Mouse (Mus musculus) CD4-positive helper T cell, adult 2 months (primary cell): ENCODE measurements around the gene Gsta2.
"Not testable (repeated sequence)": the region's sequence is repeated elsewhere in the genome, so short reads cannot be mapped to it uniquely, and the experiment has no call there.

Source experiments
- DNase-seq: peaks from one replicate; pipeline ENCODE4 v3.0.0-alpha.2; 2012; ENCODE audit warnings: low read depth, missing footprints, low spot score

The Gsta2 gene

DNA sequence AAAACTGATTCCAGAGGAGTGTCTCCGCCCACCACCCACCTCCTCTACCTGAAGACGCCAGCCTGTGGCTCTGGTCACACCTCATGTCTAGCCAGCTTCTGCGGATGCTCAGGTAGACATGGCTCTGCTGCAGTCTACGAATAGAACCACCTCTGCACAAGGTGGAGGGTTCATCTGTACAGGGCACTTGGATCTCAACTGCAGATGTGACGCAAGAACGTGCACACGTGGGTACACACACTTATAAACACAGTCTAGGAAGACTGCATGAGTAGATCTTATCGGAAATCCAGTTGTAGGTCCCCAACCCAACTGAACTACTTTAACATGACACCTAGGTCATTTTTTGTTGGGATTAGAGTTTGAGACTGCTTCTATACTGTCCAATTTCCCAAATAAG lies at the start of gene Gsta2:
Gene Gsta2 (minus strand): TSS at position 178 of the 400 bp plus-strand sequence.
- DNase-seq, result no peak

GRCm38 (mm10) chr9:78401596-78401995 lies 46.0 kb upstream of the Gsta2 start:
- no peak for DNase-seq

DNA sequence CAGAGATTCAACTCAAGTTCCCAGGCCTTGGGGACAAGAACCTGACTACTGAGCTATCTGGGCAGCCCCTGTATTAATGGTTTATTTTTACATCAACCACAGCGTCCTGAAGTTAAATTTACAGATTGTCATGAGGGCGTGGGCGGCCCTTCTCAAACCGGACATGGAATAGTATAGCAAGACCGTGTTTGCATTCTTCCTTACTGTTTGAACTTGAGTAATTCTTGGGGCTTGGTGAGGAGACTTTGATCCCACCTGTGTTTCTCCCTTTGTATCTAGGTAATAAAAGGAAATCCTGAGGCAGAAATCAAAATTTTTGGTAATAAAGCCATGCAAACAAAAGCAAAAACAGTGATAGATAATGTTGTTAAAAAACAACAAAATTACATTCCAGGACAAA lies 45.0 kb upstream of the Gsta2 start:
- no peak for DNase-seq

GRCm38 (mm10) chr9:78396517-78396916 lies 40.9 kb upstream of the Gsta2 start:
- DNase-seq, result no peak

DNA sequence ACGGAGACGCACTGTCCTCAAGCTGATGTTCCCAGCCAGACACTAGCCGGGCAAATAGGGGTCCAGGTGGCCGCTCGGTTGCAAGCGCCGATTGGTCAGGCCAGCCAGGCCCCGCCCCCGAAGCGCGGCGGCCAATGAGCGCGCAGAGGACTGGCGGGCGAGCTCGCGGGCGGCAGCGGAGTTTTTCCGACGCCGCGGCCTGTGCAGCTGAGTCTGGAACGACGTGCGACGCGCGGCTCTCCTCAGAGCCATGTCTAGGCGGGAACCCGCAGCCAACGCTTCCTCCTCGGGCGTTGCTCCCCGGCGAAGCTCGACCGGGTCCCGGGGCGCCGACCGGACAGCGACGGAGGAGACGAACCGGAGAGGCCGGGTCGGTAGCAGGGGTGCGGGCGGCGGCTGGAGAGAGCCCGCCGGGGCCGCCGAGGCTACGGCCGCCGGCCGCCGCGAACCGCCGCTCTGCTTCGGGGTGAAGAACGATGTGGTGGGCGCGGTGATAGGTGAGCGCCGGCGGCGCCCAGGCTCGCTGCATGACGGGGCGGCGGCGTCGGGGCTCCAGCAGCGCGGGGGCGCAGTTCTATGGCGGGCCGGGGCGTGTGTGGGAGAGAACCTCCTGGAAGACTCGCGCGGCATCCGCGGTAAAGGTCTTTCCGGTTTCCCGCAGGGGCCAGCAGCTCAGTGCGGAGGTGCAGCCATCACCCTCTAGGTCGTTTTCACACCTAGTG lies 40.2 kb upstream of the Gsta2 start, which contains the start of gene Ddx43:
Gene Ddx43 (plus strand): TSS at position 148 of the 722 bp plus-strand sequence.
- DNase-seq, result peak; percentile 68

GRCm38 (mm10) chr9:78395244-78395629 lies 39.6 kb upstream of the Gsta2 start:
- DNase-seq, result no peak

- DNase-seq, result no peak
These were observed 39.0 kb upstream of the Gsta2 start for GRCm38 (mm10) chr9:78394602-78395001.

GRCm38 (mm10) chr9:78393741-78394140 lies 38.2 kb upstream of the Gsta2 start:
- no peak for DNase-seq

- no peak for DNase-seq
These were observed 34.4 kb upstream of the Gsta2 start for GRCm38 (mm10) chr9:78389981-78390380.

DNA sequence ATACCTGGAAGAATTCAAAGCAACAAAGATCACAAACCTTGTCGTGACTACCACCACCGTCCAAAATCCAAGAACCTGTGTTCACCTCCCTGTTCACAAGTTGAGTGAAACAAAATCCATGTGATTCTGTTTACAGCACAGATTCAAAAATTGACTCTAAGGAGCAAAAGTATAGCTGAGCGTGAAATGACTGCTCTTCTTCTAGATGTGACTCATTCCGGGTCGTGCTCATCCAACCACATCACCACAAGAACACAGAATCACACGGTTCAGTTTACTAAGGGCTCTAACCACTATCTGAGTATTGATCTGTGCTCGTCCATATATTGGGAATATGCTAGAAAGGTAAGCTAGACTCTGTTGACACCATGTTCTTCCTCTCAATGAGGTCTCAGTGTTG lies 31.4 kb upstream of the Gsta2 start:
- DNase-seq, result peak; percentile 13

- no peak for DNase-seq
These were observed 30.3 kb upstream of the Gsta2 start for GRCm38 (mm10) chr9:78385893-78386292.

GRCm38 (mm10) chr9:78378113-78378785 lies 22.7 kb upstream of the Gsta2 start, which contains the start of gene Ooep:
Gene Ooep (minus strand): TSS chr9:78378725.
- DNase-seq, result no peak

- DNase-seq, result no peak
These were observed 22.0 kb upstream of the Gsta2 start for GRCm38 (mm10) chr9:78377546-78377945.

DNA sequence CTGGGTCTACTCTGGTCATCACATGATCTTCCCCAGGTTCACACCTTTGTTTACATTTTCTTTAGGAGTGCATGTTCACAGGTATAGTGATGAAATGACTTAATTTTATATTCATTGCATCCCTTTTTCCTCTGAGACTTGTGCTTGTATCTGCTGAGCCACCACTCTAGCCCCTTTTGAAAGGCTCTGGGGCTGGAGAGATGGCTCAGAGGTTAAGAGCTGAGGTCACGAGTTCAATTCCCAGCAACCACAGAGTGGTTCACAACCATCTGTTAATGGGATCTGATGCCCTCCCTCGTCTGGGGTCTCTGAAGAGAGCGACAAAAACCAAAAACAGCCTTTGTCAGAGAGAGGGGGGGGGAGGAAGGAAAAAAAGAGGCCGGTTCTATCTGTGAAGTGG lies 19.9 kb upstream of the Gsta2 start:
- no peak for DNase-seq

- no peak for DNase-seq
These were observed 19.3 kb upstream of the Gsta2 start for GRCm38 (mm10) chr9:78374885-78375389.

DNA sequence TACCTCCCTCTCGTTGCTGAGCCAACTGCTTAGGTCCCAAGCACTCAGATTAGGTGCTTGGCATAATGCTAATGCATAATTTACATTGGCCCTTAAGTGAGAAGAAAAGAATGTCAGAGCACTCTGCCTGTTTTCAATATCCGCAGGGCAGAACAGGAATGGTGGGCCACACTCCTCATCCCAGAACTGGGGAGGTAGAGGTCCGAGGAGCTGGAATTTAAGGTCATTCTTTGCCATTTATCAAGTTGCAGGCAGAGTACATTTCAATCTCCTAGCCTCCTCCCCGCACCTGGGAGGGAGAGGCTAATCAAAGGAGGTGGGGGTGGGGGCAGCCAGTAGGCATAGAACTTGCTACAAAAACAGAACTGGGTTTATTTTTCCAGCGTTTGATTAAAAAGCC lies 18.8 kb upstream of the Gsta2 start:
- no peak for DNase-seq

DNA sequence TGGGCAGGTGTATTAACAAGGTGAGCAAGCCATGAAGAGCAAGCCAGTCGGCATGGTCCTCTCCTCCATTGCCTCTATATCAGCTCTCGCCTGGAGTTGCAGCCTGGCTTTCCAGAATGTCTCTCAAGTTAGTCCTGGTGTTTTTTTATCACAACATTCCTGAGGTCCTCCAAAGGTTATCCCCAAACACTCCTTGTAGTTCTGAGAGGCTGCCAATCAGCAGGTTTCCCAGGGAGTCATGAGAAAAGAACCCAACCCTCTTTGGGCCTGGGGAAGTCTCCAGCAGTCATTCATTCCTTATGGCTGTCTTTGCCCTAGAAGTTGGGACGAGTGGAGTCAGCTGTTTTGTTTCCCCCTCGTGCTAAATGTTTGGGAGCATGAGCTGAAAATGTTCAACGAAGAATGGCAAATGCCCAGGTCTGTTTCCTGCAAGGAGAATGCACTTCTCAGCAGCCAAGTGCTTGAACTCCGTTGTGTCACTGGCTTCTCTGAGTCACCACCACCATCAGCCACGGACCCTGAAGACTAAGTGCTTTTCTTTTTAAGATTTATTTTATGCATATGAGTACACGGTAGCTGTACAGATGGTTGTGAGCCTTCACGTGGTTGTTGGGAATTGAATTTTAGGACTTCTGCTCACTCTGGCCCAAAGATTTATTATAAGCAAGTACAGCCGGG lies 17.4 kb upstream of the Gsta2 start:
- DNase-seq, result no peak

GRCm38 (mm10) chr9:78371441-78371840 lies 15.9 kb upstream of the Gsta2 start:
- DNase-seq, result no peak

DNA sequence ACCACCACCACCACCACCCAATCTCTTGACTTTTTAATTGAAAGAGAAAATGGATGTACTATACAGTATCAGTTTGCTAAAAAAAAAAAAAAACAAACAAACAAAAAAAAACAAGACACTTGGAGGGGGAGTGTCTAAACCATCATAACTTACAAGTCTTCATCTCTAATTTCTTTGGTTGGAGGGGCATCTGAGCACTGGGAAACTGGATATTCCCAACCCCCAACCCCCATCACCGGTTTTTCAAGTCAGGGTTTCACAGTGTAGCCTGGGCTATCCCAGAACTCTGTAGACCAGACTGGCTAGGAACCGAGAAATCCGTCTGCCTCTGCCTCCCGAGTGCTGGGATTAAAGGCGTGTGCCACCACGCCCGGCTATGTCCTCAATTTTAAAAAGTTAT lies 14.2 kb upstream of the Gsta2 start:
- DNase-seq, result no peak

DNA sequence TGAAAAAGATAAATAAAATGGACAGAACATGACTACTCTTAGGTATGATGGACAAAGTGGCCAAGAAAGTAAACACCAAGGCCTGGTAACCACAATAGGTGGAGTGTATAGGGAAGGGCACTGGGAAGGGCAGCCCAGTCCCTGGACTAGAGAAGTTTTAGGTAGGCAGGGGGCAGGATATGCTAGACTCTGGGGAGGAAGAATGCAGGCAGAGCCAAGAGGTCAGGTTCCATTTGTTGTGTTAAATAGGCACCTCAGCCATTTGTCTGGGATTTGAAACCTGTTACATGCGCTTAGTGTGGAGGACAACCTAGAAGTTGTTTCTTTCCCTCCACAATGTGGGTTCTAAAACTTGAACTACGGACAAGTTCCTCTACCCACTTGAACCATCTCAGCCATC lies 13.8 kb upstream of the Gsta2 start:
- DNase-seq, result no peak

DNA sequence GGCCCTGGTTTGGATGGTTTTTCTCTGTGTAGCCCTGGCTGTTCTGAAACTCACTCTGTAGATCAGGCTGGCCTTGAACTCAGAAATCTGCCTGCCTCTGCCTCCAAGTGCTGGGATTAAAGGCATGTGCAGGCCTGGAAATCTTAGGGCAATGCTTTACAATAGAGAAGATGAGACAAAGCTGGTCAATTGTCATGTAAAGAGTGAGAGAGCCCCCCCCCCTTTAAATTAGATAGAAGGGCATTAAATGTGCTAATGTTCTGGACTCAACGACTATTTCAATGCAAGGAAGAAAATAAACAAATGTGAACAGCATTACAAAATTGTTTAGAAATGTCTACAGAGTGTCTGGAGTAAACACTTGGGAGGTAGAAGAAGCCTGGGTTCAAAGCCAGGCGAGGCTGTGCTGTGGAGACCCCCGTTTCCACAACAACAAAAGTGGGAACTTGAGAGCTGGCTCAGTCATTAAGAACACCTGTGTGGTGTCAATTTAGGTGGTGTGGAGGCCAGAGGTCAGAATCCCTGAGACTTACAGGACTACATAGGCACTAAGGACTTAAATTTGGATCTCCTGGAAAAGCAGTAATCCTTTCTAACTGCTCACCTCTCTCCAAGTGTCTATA lies 13.2 kb upstream of the Gsta2 start:
- no peak for DNase-seq

DNA sequence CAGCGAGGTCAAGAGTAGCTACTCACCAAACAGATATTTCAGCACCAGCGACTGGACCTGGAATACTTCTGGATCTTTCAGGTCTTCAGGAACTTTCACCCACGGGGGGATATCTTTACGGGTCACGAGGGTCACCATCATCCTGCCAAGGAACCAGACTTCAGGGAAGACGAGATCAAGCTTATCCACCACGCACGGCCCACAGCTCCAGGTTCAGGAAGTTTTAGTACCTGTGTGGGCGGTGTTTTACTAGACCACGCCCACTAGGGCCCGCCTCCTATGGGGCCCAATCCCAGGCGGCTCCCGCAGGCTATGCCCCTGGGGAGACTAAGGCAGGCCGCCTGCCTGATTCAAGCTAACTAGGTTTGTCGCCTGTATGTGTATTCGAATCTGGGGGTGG lies 12.4 kb upstream of the Gsta2 start, which contains the start of gene Dppa5a:
Gene Dppa5a (minus strand): TSS at position 219 of the 400 bp plus-strand sequence.
- DNase-seq, result not testable (repeated sequence)
